Mouse (Mus musculus) liver, postnatal 0 days (tissue): ENCODE measurements at regions not wholly inside any gene's neighbourhood (a gene's known extent, or its start where the extent isn't known, plus 50 kb on each side); places are given as distances from the start of the nearest gene placed in this dataset.

Source experiments
- CTCF ChIP-seq: sonication (generic); IDR thresholded peaks from 2 replicates; pipeline ENCODE4 v1.5.1; 2016; ENCODE audit warnings: antibody characterized with exemption, low read depth
- EP300 ChIP-seq: IDR thresholded peaks from 2 replicates; pipeline ENCODE4 v1.6.1; 2016; ENCODE audit warnings: antibody characterized with exemption, low read depth, mild to moderate bottlenecking

DNA sequence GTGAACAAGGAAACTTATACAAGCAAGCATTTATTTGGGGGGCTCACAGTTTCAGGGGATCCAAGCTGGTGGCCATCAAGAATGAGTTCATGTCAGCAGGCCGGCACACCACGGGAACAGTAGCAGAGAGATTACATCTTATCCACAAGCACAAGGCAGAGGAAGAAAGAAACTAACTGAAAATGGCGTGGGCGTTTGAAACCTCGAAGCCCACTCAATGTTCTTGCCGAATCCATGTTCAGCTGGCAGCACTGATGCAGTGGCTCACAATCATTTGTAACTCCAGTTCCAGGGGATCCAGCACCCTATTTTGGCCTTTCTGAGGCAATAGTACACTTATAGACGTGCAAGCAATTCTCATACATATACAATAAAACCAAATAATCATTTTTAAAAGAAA is 404.7 kb downstream of the Cdh26 start:
- TF ChIP-seq EP300: no peak
- TF ChIP-seq CTCF: no peak
